Mouse (Mus musculus) spleen, adult 2 months (tissue): ENCODE measurements around the gene Rmi2.

Experiments
- CTCF ChIP-seq: fragments of 200-500 bp; IDR thresholded peaks from 2 replicates; pipeline ENCODE4 v1.5.1; 2011; ENCODE audit warnings: mild to moderate bottlenecking, inconsistent platforms; ENCODE audit not compliant: insufficient read depth, insufficient read length, insufficient replicate concordance; ENCODE audit errors: extremely low read depth
- POLR2A ChIP-seq: fragments of 200-500 bp; IDR thresholded peaks from 2 replicates; pipeline ENCODE4 v1.6.1; 2011; ENCODE audit warnings: low read depth, low read length, inconsistent platforms

GRCm38 (mm10) chr16:10842282-10842855, 7.5 kb downstream of the Rmi2 start:
- TF ChIP-seq CTCF (no peak), POLR2A (no peak)
